Mouse (Mus musculus): ENCODE results near the gene Rpl18. TPM values are rescaled to one million over a fixed set of nuclear protein-coding genes. Genes with fewer than 3 reads are reported as not detected.

The Rpl18 gene
- total RNA-seq, 2 experiments from 2014 or later = 318 to 325 TPM

DNA sequence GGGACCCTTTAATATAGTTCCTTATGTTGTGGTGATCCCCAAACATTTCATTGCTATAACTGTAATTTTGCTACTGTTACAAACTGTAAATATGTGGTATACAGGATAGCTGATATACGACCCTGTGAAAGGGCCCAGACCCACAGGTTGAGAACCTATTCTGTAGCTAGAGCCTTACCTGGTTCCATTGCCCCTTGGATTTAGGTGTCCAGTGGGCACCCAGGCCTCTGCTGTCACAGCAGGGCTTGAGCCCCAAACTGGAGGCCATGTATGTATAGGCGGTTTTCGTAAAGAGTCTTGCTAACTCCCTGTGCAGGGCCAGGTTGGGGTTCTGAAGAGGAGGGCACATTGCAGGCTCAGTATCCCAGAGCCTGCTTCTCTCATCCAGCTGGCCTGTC is 1.2 kb downstream of the Rpl18 start:
- DNase-seq (ENCODE audit: extremely low spot score in 1 of 2, low spot score in 2 of 2) = no peak
- Histone ChIP-seq H3K27ac (no peak overlapping the region), H3K4me3 (peak overlapping the region; percentile 91; the same call in 1 of the 2 replicates)
- intact Hi-C loops (cut with DNase I) = no loop called here
- no peak for TF ChIP-seq CTCF (IDR thresholded peaks at IDR 0.05)

GRCm38 (mm10) chr7:45716952-45717917 is 2.0 kb downstream of the Rpl18 start:
- H3K4me3 ChIP-seq = peak overlapping the region; percentile 67
- DNase-seq (ENCODE audit: extremely low spot score in 1 of 2, low spot score in 2 of 2) = peak in 1 of 2 experiments; percentile 63
- intact Hi-C loops (cut with DNase I) = no loop called here
- H3K27ac ChIP-seq = peak overlapping the region; percentile 98
- no peak for TF ChIP-seq CTCF (IDR thresholded peaks at IDR 0.05)

- no peak; the same call in 1 of the 2 replicates for TF ChIP-seq CTCF (IDR thresholded peaks at IDR 0.05)
- intact Hi-C loops (cut with DNase I) = no loop called here
These were observed 2.7 kb downstream of the Rpl18 start, which contains the start of gene Sphk2 for GRCm38 (mm10) chr7:45717918-45718297. Gene Sphk2, minus strand, starts transcription at chr7:45718002.

DNA sequence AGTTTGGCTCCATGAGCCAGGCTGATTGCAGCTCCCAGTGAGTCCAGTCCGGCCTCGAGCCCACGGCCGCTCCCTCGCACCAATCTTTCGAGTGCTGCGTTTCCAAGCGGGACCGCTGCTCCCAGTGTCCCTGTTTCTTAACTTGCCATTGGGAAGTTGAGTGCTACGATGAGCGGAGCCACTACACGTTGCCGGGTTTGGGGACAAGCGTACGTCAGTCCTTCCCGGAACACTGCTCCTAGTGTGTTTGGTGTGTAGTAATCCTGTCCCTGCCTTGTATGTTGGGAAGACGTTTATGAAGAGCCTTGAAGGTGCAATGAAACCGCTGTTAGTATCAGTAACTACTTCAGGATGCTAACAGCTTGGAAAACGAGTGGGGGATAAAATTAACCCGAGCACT is 3.1 kb downstream of the Rpl18 start:
- no peak for DNase-seq (ENCODE audit: extremely low spot score in 1 of 2, low spot score in 2 of 2)
- Histone ChIP-seq H3K4me3 (peak overlapping the region; percentile 67), H3K27ac (peak overlapping the region; percentile 98)
- TF ChIP-seq CTCF (IDR thresholded peaks at IDR 0.05) = no peak
- intact Hi-C loops (cut with DNase I) = no loop called here

More at GRCm38 (mm10) chr7:45717918-45718297, 2.7 kb downstream of the Rpl18 start, which contains the start of gene Sphk2:
- peak within 1 kb of the TSS; percentile 67 for H3K4me3 ChIP-seq
- peak; percentile 98 for DNase-seq (ENCODE audit: extremely low spot score in 1 of 2, low spot score in 2 of 2)
- peak within 1 kb of the TSS; percentile 98 for H3K27ac ChIP-seq

- intact Hi-C loops (cut with DNase I) = no loop called here
- Histone ChIP-seq H3K4me3 (peak overlapping the region; percentile 67), H3K27ac (no peak overlapping the region)
- no peak for DNase-seq (ENCODE audit: extremely low spot score in 1 of 2, low spot score in 2 of 2)
- no peak for TF ChIP-seq CTCF (IDR thresholded peaks at IDR 0.05)
These were observed 3.9 kb downstream of the Rpl18 start for GRCm38 (mm10) chr7:45719180-45719579.

- Histone ChIP-seq H3K4me3 (no peak overlapping the region), H3K27ac (no peak overlapping the region)
- peak in 1 of 2 experiments; percentile 9 for DNase-seq (ENCODE audit: extremely low spot score in 1 of 2, low spot score in 2 of 2)
- intact Hi-C loops (cut with DNase I) = no loop called here
- TF ChIP-seq CTCF (IDR thresholded peaks at IDR 0.05) = no peak
These were observed 4.6 kb downstream of the Rpl18 start for GRCm38 (mm10) chr7:45719738-45720412.

DNA sequence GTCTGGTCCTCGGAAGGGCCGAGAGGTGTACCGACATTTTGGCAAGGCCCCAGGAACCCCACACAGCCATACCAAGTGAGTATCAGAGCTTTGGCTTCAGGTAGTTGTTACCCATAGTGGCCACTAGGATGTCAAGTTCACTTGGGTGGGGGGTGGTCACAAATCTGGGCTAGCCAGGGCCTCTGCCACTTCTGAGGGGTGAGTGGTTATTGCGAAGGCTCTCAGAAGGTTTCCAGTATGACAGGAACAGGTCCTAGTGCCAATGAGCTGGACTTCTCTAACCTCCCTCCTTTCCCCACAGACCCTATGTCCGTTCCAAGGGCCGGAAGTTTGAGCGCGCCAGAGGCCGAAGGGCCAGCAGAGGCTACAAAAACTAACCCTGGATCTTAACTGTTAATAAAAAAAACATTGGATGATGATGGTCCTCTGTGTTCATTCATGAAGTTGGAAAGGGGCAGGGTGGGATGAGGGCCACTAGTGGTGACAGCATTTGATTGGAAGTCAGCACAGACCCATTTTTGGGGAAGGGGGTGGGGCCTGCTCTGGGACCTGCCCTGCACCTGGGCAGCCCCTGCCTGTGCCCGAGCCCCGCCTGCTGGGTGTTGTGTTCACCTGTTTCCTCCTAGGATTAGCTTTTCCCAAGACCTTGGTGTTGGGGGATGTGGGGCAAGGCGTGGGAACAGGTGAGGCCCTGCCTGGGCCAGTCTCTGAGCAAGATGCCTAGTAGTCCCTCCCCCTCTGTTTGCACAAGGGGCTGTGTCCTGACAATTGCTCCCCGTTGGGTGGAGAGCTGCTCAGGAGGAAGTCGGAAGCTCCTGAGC is 5.4 kb downstream of the Rpl18 start, which contains the start of gene Fam83e:
Gene Fam83e, plus strand, starts transcription at position 800 of the 821 bp plus-strand sequence.
- peak in 1 of 2 experiments; percentile 7 for DNase-seq (ENCODE audit: extremely low spot score in 1 of 2, low spot score in 2 of 2)
- Histone ChIP-seq H3K27ac (no peak within 1 kb of the TSS), H3K4me3 (no peak within 1 kb of the TSS)
- TF ChIP-seq CTCF (IDR thresholded peaks at IDR 0.05) = peak; percentile 28
- intact Hi-C loops (cut with DNase I) = no loop called here

- Histone ChIP-seq H3K27ac (no peak overlapping the region), H3K4me3 (no peak overlapping the region)
- TF ChIP-seq CTCF (IDR thresholded peaks at IDR 0.05) = no peak
- intact Hi-C loops (cut with DNase I) = no loop called here
- DNase-seq (ENCODE audit: extremely low spot score in 1 of 2, low spot score in 2 of 2) = no peak
These were observed 5.9 kb downstream of the Rpl18 start for GRCm38 (mm10) chr7:45721234-45721571.

DNA sequence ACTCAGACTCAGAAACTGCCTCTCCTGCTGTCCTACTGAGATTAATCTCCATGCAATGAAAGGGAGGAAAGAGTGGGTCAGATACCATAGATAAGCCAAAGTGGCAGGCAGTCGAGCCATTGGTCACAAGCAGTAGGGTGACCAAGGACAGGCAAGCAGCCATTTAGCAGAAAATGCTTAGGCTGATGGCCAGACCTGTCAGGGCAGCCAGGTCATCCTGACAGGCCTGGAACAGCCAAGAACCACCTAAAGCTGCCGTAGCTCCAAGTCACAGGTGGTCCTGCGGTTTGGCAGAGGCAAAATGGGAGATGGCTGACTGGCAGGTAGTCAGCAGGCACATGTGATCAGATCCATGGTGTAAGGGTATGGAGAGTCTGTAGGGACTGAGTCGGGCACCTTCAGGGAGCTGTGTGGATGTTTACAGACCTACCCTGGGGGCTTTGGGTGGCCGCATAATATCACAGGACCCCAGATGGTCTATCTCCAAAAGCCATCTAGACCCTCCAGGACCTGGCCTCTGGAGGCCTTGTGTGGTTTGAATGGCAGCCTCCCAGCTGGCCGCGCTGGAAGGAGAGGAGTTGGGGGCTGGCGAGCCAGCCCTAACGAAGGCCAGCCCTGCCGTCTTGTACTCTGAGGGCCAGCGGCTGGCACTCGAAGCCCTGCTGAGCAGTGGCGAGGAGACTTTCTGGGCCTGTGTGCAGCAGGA is 6.5 kb downstream of the Rpl18 start:
- H3K27ac ChIP-seq = no peak overlapping the region
- no peak for DNase-seq (ENCODE audit: extremely low spot score in 1 of 2, low spot score in 2 of 2)
- H3K4me3 ChIP-seq = no peak overlapping the region
- intact Hi-C loops (cut with DNase I) = no loop called here
- TF ChIP-seq CTCF (IDR thresholded peaks at IDR 0.05) = no peak

GRCm38 (mm10) chr7:45722348-45722713 is 7.1 kb downstream of the Rpl18 start:
- no peak; the same call in 1 of the 2 replicates for TF ChIP-seq CTCF (IDR thresholded peaks at IDR 0.05)
- Histone ChIP-seq H3K27ac (no peak overlapping the region), H3K4me3 (no peak overlapping the region)
- peak in 1 of 2 experiments; percentile 6 for DNase-seq (ENCODE audit: extremely low spot score in 1 of 2, low spot score in 2 of 2)
- intact Hi-C loops (cut with DNase I) = no loop called here

DNA sequence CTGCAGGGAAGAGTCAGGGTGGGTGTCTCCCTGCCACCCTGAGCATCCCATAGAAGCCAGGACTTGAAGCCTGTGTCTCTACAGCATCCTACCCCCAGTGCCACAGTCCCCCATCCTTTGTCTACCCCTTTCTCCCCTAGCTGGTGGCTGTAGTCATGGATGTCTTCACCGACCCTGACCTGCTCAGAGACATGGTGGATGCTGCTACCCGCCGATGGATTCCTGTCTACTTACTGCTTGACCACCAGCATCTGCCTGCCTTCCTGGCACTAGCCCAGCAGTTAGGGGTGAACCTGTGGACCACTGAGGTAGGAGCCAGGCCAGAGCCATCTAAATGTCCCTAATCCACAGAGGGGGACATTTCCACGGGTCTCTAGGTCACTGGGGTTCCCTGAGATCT is 8.0 kb downstream of the Rpl18 start:
- TF ChIP-seq CTCF (IDR thresholded peaks at IDR 0.05) = no peak
- intact Hi-C loops (cut with DNase I) = no loop called here
- Histone ChIP-seq H3K27ac (no peak overlapping the region), H3K4me3 (no peak overlapping the region)
- no peak for DNase-seq (ENCODE audit: extremely low spot score in 1 of 2, low spot score in 2 of 2)
